Mouse (Mus musculus) kidney, postnatal 4 days (tissue): ENCODE results near the gene Hspa1b.
"Not testable (repeated sequence)": the region's sequence is repeated elsewhere in the genome, so short reads cannot be mapped to it uniquely, and the experiment has no call there.

Experiments used
- DNase-seq, 2 experiments: peaks; one replicate each; pipeline ENCODE4 v3.0.0; 2021; ENCODE audit warnings: mixed read lengths in 2 of 2

The Hspa1b gene

GRCm38 (mm10) chr17:34981690-34982180 is 22.7 kb upstream of the Hspa1b start, which contains the start of gene Lsm2:
Gene Lsm2 (plus strand): TSS chr17:34981862.
- peak; percentile 92 to 96 for DNase-seq

- DNase-seq, result peak in 1 of 2 experiments; percentile 50
Observed at GRCm38 (mm10) chr17:34980655-34981054, 21.6 kb upstream of the Hspa1b start.

DNA sequence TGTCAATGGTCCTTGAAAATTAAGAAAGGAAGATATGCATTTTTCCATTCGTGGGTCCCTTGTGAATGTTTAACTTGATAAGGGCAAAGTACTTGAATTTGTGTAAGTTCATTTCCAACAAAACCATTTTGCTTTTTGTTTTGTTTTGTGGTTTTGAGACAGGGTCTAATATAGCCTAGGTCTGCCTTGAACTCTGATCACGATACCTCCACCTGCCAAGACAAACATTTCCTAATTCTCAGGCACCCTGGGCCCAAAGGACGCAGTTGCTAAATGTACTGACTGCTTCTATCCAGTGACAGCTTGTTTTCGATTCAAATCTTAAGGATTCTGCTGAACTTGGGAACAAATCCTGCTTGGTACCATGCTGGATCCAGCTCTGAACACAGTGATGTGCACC is 20.6 kb upstream of the Hspa1b start:
- no peak for DNase-seq

- no peak for DNase-seq
Observed at GRCm38 (mm10) chr17:34978239-34978638, 19.2 kb upstream of the Hspa1b start.

GRCm38 (mm10) chr17:34977000-34977399 is 18.0 kb upstream of the Hspa1b start:
- no peak for DNase-seq

DNA sequence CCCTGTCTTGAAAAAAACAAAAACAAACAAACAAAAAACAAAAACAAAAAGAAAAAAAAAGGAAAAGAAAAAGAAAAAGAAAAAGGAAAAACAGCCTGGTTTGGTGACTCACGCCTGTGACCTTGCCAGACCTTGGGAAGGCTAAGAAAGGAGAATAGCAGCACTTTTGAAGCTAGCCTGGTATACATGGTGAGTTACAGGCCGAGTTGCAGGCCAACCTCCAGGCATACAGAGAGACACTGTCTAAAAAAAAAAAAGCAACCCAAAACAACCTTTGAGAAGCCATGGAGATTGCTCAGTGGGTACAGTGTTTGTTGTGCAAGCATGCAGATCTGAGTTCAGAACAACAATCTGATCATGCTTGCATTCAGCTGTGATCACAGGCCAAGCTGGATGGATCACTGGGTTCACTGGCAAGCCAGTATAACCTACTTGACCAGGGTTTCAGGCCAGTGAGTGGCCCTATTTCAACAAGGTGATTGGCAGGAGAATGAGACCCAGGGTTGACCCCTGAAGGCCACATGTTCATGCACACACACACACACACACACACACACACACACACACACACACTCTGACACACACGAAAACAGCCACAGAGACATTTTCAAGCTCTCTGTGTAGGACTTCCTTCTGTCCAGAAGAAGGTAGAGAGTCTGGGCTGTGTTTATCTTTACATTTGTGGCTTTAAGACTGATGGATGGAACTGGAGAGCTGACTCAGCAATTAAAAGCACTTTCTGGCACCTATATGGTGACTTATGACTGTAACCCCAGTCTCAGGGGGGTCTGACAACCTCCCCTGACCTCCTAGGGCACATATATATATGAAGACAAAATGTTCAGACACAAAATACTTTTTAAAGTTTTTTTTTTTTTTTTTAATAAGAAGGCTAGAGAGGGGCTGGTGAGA is 16.8 kb upstream of the Hspa1b start:
- no peak for DNase-seq

DNA sequence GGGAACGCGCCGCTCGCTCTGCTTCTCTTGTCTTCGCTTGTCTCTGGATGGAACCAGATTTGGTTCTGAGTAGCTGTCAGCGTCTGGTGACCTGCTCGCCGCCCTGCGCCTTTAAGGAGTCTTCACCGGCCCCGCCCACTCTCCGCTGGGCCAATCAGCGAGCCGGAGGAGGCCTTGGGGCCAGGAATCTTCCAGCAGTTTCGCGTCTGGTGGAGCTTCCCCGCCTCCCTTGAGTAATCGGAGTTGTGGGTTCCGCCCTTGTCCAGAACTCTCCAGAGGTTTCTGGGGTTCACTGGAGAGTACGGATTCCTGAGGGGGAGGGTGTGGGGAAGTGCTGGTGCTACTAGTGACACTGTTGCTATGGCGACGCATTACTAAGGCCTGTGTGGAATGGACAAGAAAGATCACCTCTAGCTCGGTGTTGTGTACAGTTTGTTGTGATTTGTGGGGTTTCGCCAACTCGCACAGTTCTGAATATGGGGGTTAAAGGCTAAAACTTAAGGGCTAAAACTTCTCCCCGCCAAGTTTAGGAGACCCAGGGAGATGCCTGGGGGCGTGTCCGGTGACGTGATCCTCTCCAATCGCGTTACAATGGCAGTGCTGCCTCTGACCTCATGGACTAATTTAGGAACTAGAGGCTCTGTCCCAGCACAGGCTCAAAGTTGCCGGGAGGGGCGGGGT is 13.2 kb upstream of the Hspa1b start, which contains the start of the genes Hspa1a and Hspa1l:
Gene Hspa1a (minus strand): TSS at position 88 of the 681 bp plus-strand sequence.
Gene Hspa1l (plus strand): TSS at position 635 of the 681 bp plus-strand sequence.
- DNase-seq, result peak; percentile 79 to 87

- DNase-seq, result not testable (repeated sequence)
Observed at GRCm38 (mm10) chr17:34971694-34972068, 12.6 kb upstream of the Hspa1b start.

- DNase-seq, result not testable (repeated sequence)
Observed at GRCm38 (mm10) chr17:34970850-34971249, 11.8 kb upstream of the Hspa1b start.

- DNase-seq, result not testable (repeated sequence)
Observed at GRCm38 (mm10) chr17:34969822-34970221, 10.8 kb upstream of the Hspa1b start, which contains the start of gene Gm20481. Gene Gm20481 (plus strand): TSS chr17:34969912.

- DNase-seq, result no peak
Observed at GRCm38 (mm10) chr17:34965627-34966026, 6.6 kb upstream of the Hspa1b start.

DNA sequence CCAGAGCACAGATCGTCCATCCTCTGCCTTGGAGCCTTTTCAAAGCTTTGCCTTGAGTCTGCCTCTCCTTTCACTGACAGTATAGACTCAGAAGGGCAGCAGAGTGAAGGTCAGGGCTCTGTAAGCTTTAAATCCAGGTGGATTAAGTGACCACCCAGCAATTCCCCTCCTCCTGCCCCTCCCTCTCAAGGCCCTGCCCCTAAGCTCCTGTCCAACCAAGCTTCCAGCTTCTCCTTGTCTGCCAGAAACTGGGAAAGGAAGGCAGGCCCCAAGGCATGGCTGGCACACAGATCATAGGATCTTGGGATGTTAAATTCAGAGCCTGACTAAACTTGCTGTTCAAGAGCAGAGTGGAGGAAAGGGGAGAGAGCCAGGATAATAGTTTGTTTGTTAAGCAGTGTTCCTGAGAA is 5.6 kb upstream of the Hspa1b start:
- DNase-seq, result peak; percentile 32 to 57

GRCm38 (mm10) chr17:34962841-34963240 is 3.8 kb upstream of the Hspa1b start:
- no peak for DNase-seq

DNA sequence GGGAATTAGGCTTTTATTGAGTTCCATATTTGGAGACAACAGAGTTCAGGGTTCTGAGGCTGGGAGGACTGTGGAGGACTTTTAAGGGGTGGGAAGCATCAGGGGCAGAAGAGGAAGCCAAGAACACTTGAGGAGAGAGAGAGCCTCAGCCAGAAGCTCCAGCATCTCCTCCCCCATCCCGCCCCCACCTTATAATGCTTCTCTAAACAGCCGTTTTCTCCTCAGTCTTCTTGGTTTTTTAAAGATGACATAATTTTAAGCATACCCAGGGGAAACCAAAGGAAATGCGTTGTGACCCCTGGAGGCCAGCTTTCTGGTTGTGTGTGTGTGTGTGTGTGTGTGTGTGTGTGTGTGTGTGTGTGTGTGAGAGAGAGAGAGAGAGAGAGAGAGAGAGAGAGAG is 3.1 kb upstream of the Hspa1b start:
- peak; percentile 54 to 67 for DNase-seq

- DNase-seq, result no peak
Observed at GRCm38 (mm10) chr17:34960702-34961493, 1.9 kb upstream of the Hspa1b start.

- peak; percentile 54 to 73 for DNase-seq
Observed at GRCm38 (mm10) chr17:34959881-34960515, 960 bp upstream of the Hspa1b start.

DNA sequence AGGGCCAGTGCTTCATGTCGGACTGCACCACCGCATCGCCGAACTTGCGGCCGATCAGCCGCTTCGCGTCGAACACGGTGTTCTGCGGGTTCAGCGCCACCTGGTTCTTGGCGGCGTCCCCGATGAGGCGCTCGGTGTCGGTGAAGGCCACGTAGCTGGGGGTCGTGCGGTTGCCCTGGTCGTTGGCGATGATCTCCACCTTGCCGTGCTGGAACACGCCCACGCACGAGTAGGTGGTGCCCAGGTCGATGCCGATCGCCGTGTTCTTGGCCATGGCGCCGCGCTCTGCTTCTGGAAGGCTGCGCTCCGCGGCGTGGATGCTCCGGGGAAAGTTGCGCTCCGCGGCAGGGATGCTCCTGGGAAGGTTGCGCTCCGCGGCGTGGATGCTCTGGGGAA is 306 bp downstream of the Hspa1b start:
- peak in 1 of 2 experiments; percentile 35 for DNase-seq

- DNase-seq, result not testable (repeated sequence)
Observed at GRCm38 (mm10) chr17:34957966-34958365, 1.1 kb downstream of the Hspa1b start.

DNA sequence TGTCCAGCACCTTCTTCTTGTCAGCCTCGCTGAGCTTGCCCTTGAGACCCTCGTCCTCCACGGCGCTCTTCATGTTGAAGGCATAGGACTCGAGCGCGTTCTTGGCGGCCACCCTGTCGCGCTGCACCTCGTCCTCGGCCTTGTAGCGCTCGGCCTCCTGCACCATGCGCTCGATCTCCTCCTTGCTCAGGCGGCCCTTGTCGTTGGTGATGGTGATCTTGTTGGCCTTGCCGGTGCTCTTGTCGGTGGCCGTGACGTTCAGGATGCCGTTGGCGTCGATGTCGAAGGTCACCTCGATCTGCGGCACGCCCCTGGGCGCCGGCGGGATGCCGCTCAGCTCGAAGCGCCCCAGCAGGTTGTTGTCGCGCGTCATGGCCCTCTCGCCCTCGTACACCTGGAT is 1.7 kb downstream of the Hspa1b start:
- DNase-seq, result not testable (repeated sequence)

DNA sequence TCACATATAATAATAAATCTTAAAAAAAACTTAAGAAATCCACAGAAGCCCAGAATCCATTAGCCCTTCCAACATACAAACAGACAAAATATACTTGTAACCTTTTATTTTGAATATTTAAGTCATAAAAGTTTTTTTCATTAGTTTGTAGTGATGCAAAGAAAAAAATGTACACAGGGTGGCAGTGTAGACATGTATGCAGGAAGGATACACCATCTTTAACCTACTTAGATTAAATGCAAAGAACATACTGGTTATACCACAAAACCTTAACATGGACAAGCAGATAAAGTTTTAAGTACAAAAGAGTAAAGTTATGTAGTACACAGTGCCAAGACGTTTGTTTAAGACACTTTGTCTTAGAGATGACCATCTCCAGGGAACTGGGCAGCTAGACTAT is 2.7 kb downstream of the Hspa1b start:
- no peak for DNase-seq

DNA sequence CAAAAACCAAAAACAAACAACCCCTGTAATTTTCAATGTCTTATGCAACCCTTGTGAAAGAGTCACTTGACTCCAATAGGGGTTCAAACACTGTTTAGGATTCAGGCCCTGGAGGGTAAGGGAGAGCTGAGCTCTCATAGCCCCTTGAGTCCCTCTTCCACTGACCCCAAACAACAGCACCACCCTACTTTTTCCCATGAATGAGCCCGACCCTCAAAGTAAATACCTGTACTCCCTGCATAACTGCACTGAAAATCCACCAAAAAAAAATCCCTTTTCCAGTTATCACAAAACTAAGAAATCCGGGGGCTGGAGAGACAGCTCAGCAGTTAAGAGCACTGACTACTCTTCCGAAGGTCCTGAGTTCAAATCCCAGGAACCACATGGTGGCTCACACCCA is 3.2 kb downstream of the Hspa1b start:
- no peak for DNase-seq

DNA sequence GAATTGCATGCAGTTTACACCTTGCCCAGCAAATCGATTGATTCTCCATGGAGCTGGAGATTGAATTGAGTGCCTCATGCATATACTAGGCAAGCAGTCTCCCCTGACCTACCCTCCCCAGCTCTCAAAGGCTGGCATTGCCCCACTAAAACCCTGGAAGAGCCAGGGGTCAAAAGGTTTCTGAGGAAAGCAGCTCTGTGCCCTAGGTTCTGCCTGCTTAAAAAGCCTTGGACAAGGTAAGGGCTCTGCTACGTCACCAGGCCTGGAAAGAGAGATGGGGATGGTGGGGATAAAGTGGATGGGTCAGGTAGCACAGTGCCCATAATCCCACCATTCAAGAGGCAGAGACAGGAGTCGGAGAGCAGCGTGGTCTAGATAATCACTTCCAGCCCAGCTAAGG is 4.2 kb downstream of the Hspa1b start:
- no peak for DNase-seq
